Mouse (Mus musculus): ENCODE measurements around the gene Fkbp2.
"Not testable (repeated sequence)": the region's sequence is repeated elsewhere in the genome, so short reads cannot be mapped to it uniquely, and the experiment has no call there.

Fkbp2 gene

DNA sequence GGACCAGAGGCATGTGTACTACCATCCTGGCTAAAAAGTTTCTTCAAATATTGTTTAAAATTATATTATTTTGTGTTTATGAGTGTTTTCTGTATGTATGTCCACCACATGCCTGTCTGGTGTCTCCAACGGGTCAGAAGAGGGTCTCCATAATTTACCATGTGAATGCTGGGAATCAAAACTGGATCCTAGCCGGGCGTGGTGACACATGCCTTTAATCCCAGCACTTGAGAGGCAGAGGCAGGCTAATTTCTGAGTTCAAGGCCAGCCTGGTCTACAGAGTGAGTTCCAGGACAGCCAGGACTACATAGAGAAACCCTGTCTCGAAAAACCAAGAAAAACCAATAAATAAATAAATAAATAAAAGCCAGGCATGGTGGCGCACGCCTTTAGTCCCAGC, 10.9 kb upstream of the Fkbp2 start:
- DNase-seq (ENCODE audit: low read depth): not testable (repeated sequence)

- DNase-seq (ENCODE audit: low read depth): no peak
Measured at GRCm38 (mm10) chr19:6990712-6991111, 10.4 kb upstream of the Fkbp2 start.

DNA sequence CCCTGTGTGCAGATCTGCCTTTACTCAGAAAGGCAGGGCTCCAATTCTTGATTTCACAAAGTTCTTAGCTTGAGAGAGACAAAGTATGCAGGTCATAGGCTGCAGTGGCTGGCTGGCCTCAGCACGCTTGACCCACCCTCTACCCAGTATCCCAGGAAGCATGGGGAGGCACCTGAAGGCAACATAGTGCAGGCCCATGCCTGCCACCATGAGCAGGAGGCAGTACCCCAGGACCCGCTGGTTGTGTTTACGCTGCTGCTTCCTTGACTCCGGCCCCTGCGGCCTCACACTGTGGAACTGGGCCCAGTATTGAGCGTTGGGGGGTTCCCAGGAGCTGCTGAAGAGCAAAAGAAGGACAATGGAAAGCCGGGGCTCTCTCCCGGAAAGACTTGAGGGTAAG, 8.9 kb upstream of the Fkbp2 start:
- no peak for DNase-seq (ENCODE audit: low read depth)

DNA sequence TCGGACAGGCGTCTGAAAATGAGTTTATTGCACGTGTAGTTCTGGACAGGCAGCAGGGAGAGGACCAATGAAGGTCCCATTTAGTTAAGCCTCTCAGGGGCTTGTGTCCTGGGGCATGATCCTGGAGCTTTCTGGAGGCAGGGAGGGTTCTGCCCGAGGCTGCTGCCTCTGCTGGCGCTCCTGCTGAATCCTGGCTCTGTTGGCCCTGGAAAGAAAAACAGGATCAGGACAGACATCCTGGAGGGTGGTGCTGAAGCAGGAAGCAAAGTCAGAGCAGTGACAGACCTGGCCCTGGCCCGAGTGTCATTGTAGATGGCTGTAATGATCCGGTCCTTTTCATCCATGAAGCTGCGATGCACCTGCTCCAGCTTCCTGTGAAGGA, 7.6 kb upstream of the Fkbp2 start:
- DNase-seq (ENCODE audit: low read depth): no peak

DNA sequence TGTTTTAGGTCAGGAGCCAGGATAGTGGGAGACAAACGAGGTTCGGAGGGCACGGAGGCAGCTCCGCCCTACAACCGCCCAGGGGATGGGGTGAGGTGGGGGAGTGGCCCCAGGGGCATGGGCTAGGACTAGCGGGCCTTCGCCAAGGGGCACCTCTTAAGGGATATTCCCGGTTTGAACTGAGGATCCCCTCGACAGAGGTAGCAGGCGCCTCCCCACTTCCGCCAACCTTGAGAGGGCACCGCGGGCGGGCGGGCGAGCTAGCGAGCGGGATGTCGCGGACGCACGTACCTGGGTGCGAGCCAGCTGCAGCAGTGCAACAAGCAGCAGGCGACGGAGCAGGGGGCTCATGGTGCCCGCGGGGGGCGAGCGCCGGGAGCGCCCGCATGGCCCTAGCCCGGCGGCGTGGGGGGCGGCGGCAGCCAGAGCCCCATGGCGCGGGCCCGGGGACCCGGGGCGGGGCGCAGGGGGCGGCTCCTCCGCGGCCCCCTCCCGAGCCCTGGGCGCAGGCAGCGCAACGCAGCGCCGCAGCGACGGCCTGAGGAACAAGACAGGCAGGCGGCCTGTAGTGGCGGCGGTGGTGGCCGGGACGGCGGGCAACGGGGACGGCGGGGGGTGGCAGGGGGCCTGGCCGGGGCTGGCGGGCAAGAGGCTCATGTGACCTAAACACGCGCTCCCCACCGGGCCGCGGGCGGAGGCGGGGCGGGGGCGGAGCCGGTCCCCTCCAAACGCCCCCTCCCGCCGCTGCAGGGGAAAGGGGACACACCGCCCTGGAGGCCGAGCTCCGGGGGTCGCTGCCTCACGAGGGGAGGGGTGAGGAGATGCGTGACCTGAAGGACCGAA, 7.0 kb upstream of the Fkbp2 start, which contains the start of gene Vegfb:
Vegfb (minus strand) TSS at position 591 of the 843 bp plus-strand sequence.
- DNase-seq (ENCODE audit: low read depth): peak; percentile 72

- DNase-seq (ENCODE audit: low read depth): no peak
Measured at GRCm38 (mm10) chr19:6985951-6986708, 5.8 kb upstream of the Fkbp2 start.

- DNase-seq (ENCODE audit: low read depth): no peak
Measured at GRCm38 (mm10) chr19:6985300-6985699, 5.0 kb upstream of the Fkbp2 start.

- DNase-seq (ENCODE audit: low read depth): no peak
Measured at GRCm38 (mm10) chr19:6983621-6984020, 3.3 kb upstream of the Fkbp2 start.

DNA sequence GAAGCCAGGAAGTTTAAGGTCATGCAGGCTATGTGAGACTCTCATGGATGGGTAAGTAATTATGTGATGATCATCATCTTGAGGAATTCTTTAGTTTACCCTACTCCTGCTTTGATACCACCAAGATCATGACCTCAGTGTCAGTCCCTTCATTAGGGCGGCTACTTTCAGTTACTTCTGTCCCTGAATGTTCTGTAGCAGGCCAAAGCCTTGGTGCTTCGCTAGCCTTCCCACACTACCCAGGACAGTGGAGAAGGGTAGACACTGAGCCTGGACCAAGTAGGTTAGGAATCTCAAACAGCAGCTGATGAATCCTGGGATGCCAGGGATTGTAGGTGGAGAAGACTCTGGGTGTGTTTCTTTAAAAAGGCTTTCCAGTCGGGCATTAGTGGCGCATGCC, 1.2 kb upstream of the Fkbp2 start:
- DNase-seq (ENCODE audit: low read depth): no peak

DNA sequence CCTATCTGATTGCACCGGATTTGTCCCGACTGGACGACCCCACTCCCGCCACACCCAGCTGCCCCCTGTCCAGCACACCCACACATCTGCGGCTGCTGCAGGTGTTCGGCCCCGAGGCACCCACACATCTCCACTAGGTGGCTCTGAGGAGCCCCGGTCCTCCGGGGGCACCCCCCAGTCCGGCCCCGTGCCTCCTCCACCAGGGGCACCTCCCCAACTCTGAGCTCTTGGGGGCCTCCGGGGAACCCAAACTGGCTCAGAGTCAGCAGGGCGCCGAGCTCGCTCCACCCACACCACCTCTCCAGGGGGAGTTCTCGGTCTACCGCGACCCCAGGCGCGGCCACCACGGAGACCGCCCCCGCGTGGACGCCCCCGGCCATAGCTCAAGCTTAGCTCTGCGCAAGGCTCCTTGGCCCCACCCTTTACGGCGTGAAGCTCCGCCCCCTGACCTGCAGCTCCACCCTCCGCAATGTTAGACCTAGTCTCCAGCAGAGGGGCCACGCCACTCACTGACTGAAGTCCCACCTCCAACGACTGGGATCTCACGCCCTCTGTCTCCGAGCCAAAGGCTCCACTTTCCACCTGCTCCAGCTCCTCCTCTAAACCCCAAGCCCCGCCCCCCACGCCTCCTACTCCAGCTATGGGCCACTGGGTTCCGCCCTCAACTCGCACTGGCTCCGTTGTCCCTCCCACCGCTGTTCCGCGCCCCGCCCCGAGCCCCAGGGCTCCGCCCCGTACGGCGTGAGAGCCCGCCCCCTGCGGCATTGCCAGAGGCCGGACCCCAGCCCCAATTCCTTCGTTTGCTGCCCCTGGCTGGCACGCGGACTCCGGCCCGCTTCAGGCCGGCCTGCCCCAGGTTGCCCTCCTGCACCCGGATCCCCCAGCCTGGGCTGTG, 568 bp downstream of the Fkbp2 start:
- peak; percentile 100 for DNase-seq (ENCODE audit: low read depth)

GRCm38 (mm10) chr19:6979001-6979479, 1.3 kb downstream of the Fkbp2 start:
- DNase-seq (ENCODE audit: low read depth): peak; percentile 68

- no peak for DNase-seq (ENCODE audit: low read depth)
Measured at GRCm38 (mm10) chr19:6978639-6978974, 1.7 kb downstream of the Fkbp2 start.

DNA sequence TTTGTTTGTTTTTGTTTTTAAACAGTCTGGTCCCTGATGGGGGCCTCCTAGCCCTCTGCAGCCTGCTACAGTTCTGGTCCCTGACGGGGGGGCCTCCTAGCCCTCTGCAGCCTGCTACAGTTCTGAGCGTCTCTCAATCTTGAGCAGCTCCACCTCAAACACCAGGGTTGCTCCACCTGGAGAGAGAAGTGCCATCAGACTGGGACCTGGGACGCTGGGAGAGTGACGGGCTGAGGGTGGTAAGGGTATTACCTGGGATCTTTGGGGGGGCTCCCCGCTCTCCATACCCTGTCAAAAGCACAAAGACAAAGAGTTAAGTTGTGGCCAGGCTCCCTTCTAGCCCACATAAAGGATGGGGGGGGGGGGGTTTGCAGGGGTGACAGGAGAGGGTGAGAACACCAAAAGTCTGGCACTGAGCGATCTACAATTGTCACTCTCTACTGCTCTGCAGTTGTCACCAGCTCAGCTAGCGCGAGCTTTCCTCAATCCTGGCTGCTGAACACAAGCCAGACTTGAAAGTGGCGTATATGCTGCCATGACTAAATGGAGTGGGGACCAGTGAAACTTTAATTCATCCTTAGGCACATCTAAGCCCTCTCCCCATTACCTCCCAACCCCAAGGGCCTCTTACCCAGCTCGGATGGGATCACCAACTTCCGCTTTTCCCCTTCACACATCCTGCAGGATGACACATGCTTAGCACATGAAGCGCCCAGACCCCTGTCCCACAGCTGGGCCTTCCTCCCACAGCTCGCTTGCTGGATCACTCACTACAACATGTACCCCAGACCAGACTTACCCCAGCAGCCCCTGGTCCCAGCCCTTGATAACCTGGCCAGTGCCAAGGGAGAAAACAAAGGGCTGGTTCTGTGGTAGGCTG, 2.3 kb downstream of the Fkbp2 start:
- DNase-seq (ENCODE audit: low read depth): peak; percentile 15

GRCm38 (mm10) chr19:6975537-6976521, 4.5 kb downstream of the Fkbp2 start, which contains the start of gene Plcb3:
Plcb3 (minus strand) TSS chr19:6976470.
- DNase-seq (ENCODE audit: low read depth): peak; percentile 74

DNA sequence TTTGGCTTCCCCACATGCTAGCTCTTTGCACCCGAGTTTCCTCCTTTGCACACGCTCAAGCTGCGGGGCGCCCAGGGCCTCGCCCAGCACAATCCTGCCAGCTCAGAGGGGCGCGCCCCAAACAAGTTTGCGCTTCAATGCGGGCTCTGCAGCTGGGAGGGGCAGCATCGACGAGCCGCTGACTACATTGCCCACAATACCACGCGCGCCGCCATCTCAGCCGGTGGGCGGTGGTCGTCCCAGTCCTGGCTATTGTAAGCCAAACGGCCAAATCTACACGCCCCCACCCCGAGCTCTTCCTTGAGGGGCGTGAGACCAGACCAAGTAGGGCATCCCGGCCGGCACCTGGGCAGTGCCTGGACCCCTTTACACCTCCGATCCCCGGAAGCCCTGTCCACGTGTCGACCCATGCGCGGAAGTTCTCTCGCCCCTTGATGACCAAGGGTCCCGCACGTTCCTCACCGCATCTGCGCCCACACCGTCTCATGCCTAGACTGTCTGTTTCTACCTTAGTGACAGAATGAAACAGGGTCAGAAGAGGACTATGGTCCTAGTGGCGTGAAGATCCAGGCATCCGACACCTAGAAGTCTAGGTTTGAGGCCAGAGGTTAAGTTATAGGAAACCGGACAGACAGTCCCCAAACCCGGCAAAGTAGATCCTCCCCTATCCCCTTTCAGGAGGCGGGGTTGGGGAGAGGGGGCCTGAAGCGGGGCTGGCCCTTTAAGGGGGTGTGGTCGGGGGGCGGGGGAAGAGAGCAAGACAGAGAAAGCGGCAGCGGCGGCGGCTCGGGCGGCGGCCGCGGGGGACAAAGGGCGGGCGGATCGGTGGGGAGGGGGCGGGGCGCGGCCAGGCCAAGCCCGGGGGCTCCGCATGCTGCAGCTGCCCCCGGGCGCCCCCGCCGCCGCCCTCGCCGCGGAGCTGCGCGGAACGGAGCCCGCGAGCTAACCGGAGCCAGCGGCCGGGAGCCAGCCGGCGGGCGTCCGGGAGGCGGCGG, 5.8 kb downstream of the Fkbp2 start, which contains the start of gene Ppp1r14b:
Ppp1r14b (plus strand) TSS at position 758 of the 995 bp plus-strand sequence.
- DNase-seq (ENCODE audit: low read depth): peak; percentile 88

- no peak for DNase-seq (ENCODE audit: low read depth)
Measured at GRCm38 (mm10) chr19:6973581-6974190, 6.6 kb downstream of the Fkbp2 start.

DNA sequence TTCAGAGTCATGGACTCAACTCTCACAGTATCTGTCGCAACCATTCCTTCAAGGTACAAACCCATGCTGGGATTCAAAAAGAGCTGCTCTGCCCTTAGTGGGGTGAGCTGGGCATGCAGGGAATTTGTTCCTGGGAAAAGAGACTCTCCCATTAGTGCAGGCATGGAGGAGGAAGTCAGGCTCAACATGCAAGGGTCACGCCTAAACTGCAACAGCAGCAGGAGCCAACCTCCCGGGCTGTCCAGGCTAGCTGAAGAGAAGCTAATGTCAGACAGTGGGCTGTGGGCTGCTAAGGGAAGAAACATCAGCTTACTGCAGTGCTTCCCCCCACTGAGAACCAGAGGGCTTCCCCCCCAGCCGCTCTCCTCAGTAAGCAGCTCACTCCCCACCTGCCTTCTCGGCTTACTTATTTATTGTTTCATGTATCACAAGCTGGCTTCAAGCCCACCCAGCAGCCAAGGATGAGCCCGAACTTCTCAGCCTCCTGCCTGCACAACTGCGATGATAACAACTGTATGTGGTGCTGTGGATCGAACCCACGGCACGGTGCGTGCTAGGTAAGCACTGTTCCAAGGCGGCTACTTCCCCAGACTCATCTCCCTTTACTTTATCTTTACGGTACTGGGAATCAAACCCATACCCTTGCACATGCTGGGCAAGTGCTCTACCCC, 7.9 kb downstream of the Fkbp2 start:
- DNase-seq (ENCODE audit: low read depth): no peak

Data from induced T-regulatory cell, adult 2 months (primary cell).